Mouse (Mus musculus) embryonic facial prominence, embryonic 10.5 days (tissue): ENCODE measurements around the gene Hivep3. TPM values are rescaled to one million over a fixed set of nuclear protein-coding genes. Genes with fewer than 3 reads are reported as not detected.

Source experiments
- DNase-seq: peaks from one replicate; pipeline ENCODE4 v3.0.0-alpha.2; 2017; ENCODE audit warnings: low spot score
- H3K27ac ChIP-seq: fragments of 300-500 bp; sonication (generic); replicated peaks from 2 replicates; pipeline ENCODE4 v1.5.1; 2016; ENCODE audit warnings: mild to moderate bottlenecking
- H3K27me3 ChIP-seq: fragments of 300-500 bp; sonication (generic); replicated peaks from 2 replicates; pipeline ENCODE4 v1.6.1; 2016; ENCODE audit warnings: low read depth, mild to moderate bottlenecking; ENCODE audit not compliant: poor library complexity, severe bottlenecking
- H3K36me3 ChIP-seq: fragments of 300-500 bp; sonication (generic); replicated peaks from 2 replicates; pipeline ENCODE4 v1.6.1; 2016; ENCODE audit warnings: mild to moderate bottlenecking, moderate library complexity
- H3K4me1 ChIP-seq: fragments of 300-500 bp; sonication (generic); 2 replicates; pipeline ENCODE4 v1.6.1; 2016
- H3K4me3 ChIP-seq: fragments of 300-500 bp; sonication (generic); 2 replicates; pipeline ENCODE4 v1.5.1; 2016; ENCODE audit warnings: mild to moderate bottlenecking, moderate library complexity
- H3K9me3 ChIP-seq: fragments of 300-500 bp; sonication (generic); 2 replicates; pipeline ENCODE4 v1.6.1; 2016; ENCODE audit warnings: mild to moderate bottlenecking
- WGBS: fragments of 180-500 bp; shearing (Covaris S2); methylation state at CpG from one replicate; pipeline ENCODE4 v1.1.7; 2016; 5-methylcytosine and 5-hydroxymethylcytosine counted together
- polyA plus RNA-seq: library from polyadenylated mRNA; unstranded; fragments of >200 nt; fragmentation: Nextera tagmentation; extraction: Ambion mirVana; gene quantifications from 2 replicates; pipeline ENCODE4 v1.2.1, GENCODE M21; 2016

The Hivep3 gene
- polyA plus RNA-seq, 1 experiment from 2014 or later: 1.5 TPM

DNA sequence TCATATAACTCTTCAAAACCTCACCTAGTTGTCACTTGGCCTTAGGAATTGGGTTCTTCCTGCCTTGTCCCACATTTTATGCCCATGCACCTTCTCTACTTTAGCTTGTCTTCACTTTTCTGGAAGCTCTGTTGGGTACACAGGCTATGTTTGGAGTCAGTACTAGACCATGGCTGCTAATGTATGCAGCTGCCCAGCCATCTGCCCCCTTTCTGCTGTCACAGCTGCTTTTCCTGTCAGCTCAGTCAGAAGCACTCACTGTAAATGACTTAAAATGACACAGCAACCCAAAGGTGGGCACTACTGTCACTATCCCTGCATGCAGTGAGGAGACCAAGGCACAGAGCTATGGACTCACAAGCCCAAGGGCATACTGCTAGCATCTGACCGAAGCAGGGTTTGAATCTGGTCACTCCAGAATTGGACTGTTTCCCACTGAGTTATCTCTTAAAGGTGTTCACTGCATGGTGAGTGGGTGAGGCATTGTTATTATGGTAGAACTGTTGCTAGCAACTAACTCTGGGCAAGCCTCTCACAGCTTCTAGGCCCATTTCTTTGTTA is 104.0 kb downstream of the Hivep3 start:
- H3K4me3 ChIP-seq: no peak overlapping the region
- no peak overlapping the region for H3K27ac ChIP-seq
- H3K36me3 ChIP-seq: no peaks in the 10 kb centered on the region
- H3K9me3 ChIP-seq: no peaks in the 10 kb centered on the region
- no peaks in the 10 kb centered on the region for H3K27me3 ChIP-seq
- H3K4me1 ChIP-seq: peaks cover 13% of the 10 kb centered on the region
- no peak for DNase-seq
- WGBS: 92% methylated on average over 1 of the region's 1 CpGs

DNA sequence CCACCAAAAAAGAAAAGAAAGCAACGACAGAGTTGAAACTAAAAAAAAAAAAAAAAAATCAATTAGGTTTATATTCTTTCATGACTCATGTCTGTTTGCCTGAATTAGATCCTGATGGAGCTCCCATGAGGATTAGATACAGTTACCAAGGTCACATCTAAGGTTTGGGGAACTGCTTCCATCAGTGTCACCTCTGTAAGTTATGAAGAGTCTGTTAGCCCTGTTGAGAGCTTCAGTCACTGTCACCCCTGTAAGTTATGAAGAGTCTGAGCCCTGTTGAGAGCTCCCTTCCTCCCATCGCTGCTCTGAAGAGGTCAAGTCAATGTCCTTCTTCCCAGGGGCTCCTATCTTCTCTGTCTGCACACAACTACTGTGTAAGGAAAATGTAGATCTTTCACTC is 104.7 kb downstream of the Hivep3 start:
- Histone ChIP-seq H3K36me3 (no peaks in the 10 kb centered on the region), H3K27ac (no peak overlapping the region), H3K27me3 (no peaks in the 10 kb centered on the region), H3K4me3 (no peak overlapping the region), H3K4me1 (peaks cover 9% of the 10 kb centered on the region), H3K9me3 (no peaks in the 10 kb centered on the region)
- 75% methylated on average over 2 of the region's 2 CpGs for WGBS
- DNase-seq: no peak

DNA sequence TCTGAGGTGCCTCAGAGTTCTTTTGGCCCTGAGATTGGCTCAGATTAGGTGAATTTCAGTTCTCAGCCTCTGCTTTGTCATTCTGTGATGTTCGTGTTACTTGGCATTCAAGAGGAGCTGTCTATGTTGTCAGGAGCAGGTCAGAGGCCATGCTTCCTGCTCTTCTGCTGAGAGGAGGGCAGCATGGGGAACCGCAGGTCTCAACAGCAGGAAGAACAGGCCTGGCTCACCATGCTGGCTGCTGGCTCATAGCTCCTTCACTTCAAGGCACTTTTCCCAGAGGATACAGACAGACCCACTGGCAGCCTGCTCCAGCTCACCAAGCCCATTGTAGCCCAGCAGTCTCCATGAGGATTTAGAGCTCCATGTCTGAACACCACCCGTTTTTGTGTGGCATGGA is 109.7 kb downstream of the Hivep3 start:
- H3K27ac ChIP-seq: no peak overlapping the region
- no peak for DNase-seq
- H3K9me3 ChIP-seq: no peaks in the 10 kb centered on the region
- H3K4me1 ChIP-seq: no peaks in the 10 kb centered on the region
- H3K27me3 ChIP-seq: no peaks in the 10 kb centered on the region
- no peak overlapping the region for H3K4me3 ChIP-seq
- WGBS: 54% methylated on average over 3 of the region's 3 CpGs
- no peaks in the 10 kb centered on the region for H3K36me3 ChIP-seq

DNA sequence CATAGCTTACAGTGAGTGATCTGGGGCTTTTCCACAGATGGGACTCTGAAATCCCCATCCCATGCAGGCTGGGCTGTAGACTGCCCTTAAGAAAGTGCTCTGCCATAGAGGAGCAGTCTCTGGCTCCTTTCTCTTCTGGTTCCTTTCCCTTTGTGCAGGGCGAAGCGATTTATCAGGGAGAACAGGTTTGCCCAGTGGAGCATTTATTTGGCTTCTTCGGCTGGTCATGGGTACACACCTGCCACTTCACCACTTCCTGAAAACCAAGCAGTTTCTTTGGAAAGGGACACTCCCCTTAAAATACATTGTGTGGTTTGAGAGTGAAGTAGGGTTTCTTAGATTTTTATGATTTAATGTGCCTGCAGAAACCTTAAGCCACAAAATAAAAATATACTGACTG is 110.7 kb downstream of the Hivep3 start:
- WGBS: 80% methylated on average over 3 of the region's 3 CpGs
- no peak overlapping the region for H3K27ac ChIP-seq
- H3K4me3 ChIP-seq: no peak overlapping the region
- H3K36me3 ChIP-seq: no peaks in the 10 kb centered on the region
- no peaks in the 10 kb centered on the region for H3K27me3 ChIP-seq
- H3K9me3 ChIP-seq: no peaks in the 10 kb centered on the region
- H3K4me1 ChIP-seq: no peaks in the 10 kb centered on the region
- no peak for DNase-seq

DNA sequence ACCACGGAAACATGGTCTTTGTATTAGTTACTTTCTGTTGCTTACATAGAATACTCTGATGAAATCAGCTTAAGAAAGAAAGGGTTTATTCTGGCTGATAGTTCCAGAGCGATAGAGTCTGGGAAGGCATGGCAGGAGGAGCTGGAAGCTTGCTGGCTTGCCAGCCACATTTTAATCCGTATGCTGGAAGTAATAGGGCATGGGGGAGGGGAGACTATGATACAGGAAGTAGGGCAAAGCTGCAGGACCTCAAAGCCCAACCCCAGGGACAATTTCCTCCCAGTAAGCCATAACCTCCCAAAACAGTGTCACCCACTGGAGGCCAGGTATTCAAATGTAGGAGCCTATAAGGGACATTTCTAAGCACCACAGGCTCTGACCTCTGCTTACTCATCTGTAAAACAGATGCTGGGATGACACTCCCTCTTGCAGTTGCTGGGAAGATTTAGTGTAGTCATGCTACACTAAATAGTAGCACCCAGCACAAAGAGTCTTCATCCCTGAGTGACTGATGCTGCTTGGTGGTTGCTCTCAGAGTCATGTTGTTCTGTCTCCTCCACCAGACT is 112.1 kb downstream of the Hivep3 start:
- H3K27ac ChIP-seq: no peak overlapping the region
- H3K4me1 ChIP-seq: no peaks in the 10 kb centered on the region
- no peaks in the 10 kb centered on the region for H3K9me3 ChIP-seq
- H3K27me3 ChIP-seq: no peaks in the 10 kb centered on the region
- WGBS: 71% methylated on average over 3 of the region's 3 CpGs
- H3K4me3 ChIP-seq: no peak overlapping the region
- H3K36me3 ChIP-seq: no peaks in the 10 kb centered on the region
- no peak for DNase-seq

DNA sequence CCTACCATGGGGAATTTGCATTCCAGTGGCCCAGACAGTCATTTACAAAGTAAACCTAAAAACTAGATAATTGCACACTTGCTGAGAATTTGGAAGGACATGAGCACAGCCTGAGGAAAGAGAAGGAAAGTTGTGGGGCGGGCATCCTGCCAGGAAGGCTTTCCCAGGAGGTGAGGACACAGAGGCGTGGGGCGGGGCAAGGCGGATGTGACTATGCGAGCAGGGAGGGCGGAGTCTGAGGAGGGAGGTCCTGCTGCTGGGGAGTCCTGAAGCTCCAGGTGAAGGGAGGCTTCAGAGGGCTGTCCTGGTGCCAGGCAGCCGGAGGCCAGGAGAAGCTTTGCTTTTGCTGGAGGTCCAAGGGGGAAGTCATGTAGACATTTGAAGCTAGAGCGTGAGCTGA is 118.9 kb downstream of the Hivep3 start:
- Histone ChIP-seq H3K27me3 (no peaks in the 10 kb centered on the region), H3K9me3 (no peaks in the 10 kb centered on the region), H3K4me3 (no peak overlapping the region), H3K4me1 (peaks cover 10% of the 10 kb centered on the region), H3K36me3 (no peaks in the 10 kb centered on the region), H3K27ac (no peak overlapping the region)
- no peak for DNase-seq
- 56% methylated on average over 8 of the region's 8 CpGs for WGBS

DNA sequence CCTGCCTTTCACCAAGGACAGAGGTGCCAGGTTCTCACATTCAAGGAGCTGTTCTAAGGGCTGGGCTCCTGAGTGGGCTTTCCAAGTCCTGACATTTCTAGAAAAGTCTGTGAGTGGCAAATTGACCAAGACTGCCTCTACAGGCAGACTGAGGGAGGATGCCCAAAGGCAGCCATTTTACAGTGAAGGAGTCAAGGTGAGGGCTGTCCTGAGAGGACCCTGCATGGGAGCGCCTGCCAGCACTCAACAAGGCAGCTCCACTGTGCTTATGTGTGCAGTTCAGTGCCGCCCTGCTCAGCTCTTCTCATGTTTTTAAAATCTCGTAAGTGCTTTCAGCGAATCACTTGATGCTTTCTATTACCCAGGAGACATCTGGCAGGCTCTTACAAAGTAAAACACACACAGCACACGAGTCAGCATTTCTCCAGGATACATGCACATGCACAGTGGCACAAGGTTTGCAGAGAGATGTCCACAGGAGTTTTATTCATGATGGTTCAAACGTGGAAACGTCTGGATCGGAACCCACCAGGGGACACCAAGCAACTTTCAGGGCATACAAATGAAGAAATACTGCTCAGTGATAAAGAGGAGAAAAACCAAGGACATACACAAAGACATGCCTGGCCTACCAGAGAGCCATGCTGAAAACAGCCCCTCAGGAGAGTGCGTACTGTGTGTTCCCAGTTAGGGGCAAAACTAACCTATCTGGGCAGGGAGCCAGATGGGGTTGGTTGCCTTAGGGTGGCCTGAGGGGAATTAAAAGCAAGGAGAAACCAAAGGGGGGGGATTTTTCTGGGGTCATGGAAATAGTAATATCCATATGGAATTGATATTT is 120.9 kb downstream of the Hivep3 start:
- Histone ChIP-seq H3K27me3 (no peaks in the 10 kb centered on the region), H3K27ac (no peak overlapping the region), H3K9me3 (no peaks in the 10 kb centered on the region), H3K4me3 (no peak overlapping the region), H3K36me3 (no peaks in the 10 kb centered on the region), H3K4me1 (peaks cover 10% of the 10 kb centered on the region)
- no peak for DNase-seq
- WGBS: 85% methylated on average over 9 of the region's 9 CpGs

DNA sequence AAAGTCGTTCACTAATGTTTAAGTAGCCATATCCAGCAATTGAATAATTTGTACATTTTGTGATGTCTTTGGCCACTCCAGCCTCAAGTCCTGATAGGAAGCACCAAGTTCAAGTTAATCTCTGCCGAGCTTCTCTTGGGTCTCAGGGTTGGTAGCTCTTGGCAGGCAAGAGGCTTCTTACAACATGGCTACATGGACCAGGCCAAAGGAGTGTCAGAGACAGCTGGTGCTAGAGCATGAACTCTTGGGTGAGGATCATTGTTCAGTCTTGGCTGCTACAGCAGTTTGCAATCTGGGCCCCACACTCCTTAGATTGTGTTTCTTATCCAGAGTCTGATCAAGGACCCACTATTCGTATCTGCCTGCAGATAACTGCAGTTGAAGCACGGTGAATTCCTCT is 125.9 kb downstream of the Hivep3 start:
- peaks cover 6% of the 10 kb centered on the region; the same call in 1 of the 2 replicates for H3K4me1 ChIP-seq
- H3K4me3 ChIP-seq: no peak overlapping the region
- no peak for DNase-seq
- WGBS: 72% methylated on average over 4 of the region's 4 CpGs
- no peaks in the 10 kb centered on the region for H3K27me3 ChIP-seq
- H3K9me3 ChIP-seq: no peaks in the 10 kb centered on the region
- H3K27ac ChIP-seq: no peak overlapping the region
- H3K36me3 ChIP-seq: no peaks in the 10 kb centered on the region

DNA sequence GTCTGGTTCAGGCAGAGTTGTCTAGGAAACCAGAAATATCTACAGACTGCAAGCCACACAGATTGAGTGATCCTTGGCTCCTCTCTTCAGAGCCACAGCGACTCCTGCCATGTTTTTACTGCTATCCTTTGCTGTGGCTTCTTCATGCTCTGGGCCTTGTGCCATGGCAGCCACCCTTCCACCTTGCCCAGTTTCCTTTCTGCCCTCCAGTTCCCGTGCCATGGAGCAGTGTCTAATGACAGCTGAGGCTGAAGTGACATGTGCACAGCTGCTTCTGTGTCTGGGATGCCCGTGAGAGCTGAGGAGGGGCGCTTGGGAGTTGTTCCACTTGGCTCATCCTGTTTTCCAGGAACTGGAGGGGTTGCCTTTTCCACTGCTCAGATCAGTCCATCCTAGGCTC is 127.4 kb downstream of the Hivep3 start:
- no peak for DNase-seq
- Histone ChIP-seq H3K4me1 (0 out of 2 replicates have a peak, but pooled peaks cover 6% of the 10 kb centered on the region), H3K27me3 (no peaks in the 10 kb centered on the region), H3K36me3 (no peaks in the 10 kb centered on the region), H3K27ac (no peak overlapping the region), H3K9me3 (no peaks in the 10 kb centered on the region), H3K4me3 (no peak overlapping the region)
- WGBS: 70% methylated on average over 4 of the region's 4 CpGs

DNA sequence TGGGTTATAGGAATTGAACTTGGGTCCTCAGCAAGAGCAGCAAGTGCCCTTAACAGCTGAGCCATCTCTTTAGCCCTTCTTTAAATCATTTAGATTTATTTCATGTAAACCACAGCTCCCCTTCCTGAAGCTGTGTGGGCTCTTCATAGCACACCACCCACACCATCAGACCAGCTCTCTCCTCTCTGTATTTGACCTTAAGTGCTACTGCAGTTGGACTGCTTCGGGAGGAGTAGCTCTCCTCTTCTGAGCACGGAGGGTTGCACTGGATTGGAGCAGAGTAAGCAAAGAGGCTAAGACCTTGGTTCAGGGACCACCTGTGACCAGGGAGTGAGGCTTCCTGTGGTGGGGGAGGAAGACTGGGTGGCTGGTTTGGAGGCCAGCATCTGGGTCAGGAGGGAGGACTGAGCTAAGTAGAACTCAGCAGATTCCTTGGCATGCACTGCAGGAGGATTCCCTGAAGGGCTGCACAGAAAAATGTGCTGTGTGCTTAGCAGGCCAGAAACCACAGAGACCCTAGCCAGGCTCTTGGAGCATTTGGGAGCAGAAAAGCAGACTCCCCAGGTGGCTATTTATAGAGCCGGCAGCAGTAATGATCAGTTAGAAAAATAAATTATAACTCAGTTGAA is 132.4 kb downstream of the Hivep3 start:
- H3K9me3 ChIP-seq: no peaks in the 10 kb centered on the region
- DNase-seq: no peak
- no peak overlapping the region for H3K27ac ChIP-seq
- no peak overlapping the region for H3K4me3 ChIP-seq
- 0 out of 2 replicates have a peak, but pooled peaks cover 6% of the 10 kb centered on the region for H3K4me1 ChIP-seq
- WGBS: 73% methylated on average over 3 of the region's 3 CpGs
- no peaks in the 10 kb centered on the region for H3K27me3 ChIP-seq
- no peaks in the 10 kb centered on the region for H3K36me3 ChIP-seq

DNA sequence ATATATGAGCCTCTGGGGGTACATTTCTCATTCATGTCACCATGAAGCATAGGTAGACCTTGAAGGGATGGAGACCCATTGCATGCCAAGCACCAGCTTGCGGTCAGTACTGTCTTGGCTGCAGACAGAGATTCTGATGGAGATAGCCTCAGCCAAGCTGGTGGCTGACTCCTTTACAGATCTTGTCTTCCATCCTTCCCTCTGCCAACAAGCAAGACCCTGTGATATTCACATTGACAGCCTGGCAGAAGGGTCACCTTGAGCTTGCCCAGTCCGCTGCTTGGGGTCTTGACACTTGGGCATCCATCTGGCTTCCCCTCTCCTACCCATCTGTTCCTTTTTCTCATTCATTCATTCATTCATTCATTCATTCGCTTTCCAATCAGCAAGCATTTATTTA is 133.5 kb downstream of the Hivep3 start:
- Histone ChIP-seq H3K27ac (no peak overlapping the region), H3K4me3 (no peak overlapping the region), H3K4me1 (no peaks in the 10 kb centered on the region), H3K9me3 (no peaks in the 10 kb centered on the region), H3K27me3 (no peaks in the 10 kb centered on the region), H3K36me3 (no peaks in the 10 kb centered on the region)
- WGBS: 91% methylated on average over 3 of the region's 3 CpGs
- DNase-seq: no peak

DNA sequence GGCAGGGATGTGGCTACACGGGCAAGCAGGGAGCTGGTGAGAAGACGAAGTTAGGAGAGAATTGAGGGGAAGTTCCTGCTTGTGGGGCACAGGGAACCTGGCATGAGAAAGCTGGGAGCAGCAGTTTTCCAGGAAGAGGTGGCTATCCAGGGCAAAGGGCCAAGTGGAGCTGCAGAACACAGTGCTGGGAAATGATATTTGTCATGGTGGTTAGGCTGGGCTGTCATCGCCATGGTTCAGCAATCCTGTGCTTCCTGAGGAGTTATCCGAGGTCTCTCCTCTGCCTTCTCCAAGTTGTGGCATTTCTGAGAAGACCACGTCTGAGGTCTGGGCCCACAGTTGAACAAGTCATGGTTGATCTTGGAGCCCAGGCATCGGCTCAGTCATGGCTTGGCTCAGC is 136.8 kb downstream of the Hivep3 start:
- no peaks in the 10 kb centered on the region for H3K27me3 ChIP-seq
- no peak for DNase-seq
- H3K27ac ChIP-seq: no peak overlapping the region
- H3K4me1 ChIP-seq: no peaks in the 10 kb centered on the region
- no peaks in the 10 kb centered on the region for H3K36me3 ChIP-seq
- no peak overlapping the region for H3K4me3 ChIP-seq
- no peaks in the 10 kb centered on the region for H3K9me3 ChIP-seq
- 88% methylated on average over 6 of the region's 6 CpGs for WGBS

DNA sequence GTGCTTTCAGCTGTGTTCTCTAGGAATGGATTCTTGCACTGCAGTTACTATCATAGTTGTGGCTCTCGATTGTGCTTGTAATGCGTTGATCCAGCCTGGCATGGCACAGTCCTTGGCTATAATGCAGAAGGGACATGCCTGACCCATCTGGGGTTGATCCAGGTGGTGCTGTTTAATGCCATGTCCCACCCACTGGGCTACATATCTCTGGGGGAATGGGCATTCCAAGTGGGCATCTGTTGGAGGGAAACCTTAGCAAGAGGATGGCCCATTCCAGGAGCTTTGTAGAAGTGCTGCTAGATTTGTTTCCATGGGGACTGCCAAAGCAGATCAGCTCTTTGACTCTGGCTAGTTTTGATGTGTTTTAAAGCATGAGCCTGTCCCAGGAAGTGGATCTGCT is 137.9 kb downstream of the Hivep3 start:
- H3K27me3 ChIP-seq: no peaks in the 10 kb centered on the region
- no peaks in the 10 kb centered on the region for H3K4me1 ChIP-seq
- H3K27ac ChIP-seq: no peak overlapping the region
- H3K9me3 ChIP-seq: no peaks in the 10 kb centered on the region
- H3K36me3 ChIP-seq: no peaks in the 10 kb centered on the region
- DNase-seq: no peak
- WGBS: 93% methylated on average over 2 of the region's 2 CpGs
- no peak overlapping the region for H3K4me3 ChIP-seq
